Mouse (Mus musculus): ENCODE measurements at regions not wholly inside any gene's neighbourhood (a gene's known extent, or its start where the extent isn't known, plus 50 kb on each side); places are given as distances from the start of the nearest gene placed in this dataset.

GRCm38 (mm10) chr5:127129495-127129894 lies 112.1 kb upstream of the Tmem132c start:
- no peak for DNase-seq

GRCm38 (mm10) chr5:127134441-127134840 lies 107.2 kb upstream of the Tmem132c start:
- no peak for DNase-seq

GRCm38 (mm10) chr5:127140651-127141050 lies 101.0 kb upstream of the Tmem132c start:
- DNase-seq: no peak

- peak; percentile 50 to 61 for DNase-seq
Observed at GRCm38 (mm10) chr5:127160292-127160691, 81.3 kb upstream of the Tmem132c start.

GRCm38 (mm10) chr5:127163376-127163775 lies 78.2 kb upstream of the Tmem132c start:
- no peak for DNase-seq

GRCm38 (mm10) chr5:127189021-127189420 lies 52.6 kb upstream of the Tmem132c start:
- DNase-seq: no peak
